Mouse (Mus musculus) lung, adult 2 months (tissue): ENCODE results near the gene Ccdc141.

Source experiments
- CTCF ChIP-seq: fragments of 200-500 bp; IDR thresholded peaks from 2 replicates; pipeline ENCODE4 v1.5.1; 2011; ENCODE audit warnings: mild to moderate bottlenecking, low read length, control low read depth; ENCODE audit not compliant: insufficient read depth
- POLR2A ChIP-seq: fragments of 200-500 bp; IDR thresholded peaks from 2 replicates; pipeline ENCODE4 v1.6.1; 2011; ENCODE audit warnings: low read depth, mild to moderate bottlenecking, control low read depth, low read length, borderline replicate concordance; ENCODE audit errors: extremely low read depth

DNA sequence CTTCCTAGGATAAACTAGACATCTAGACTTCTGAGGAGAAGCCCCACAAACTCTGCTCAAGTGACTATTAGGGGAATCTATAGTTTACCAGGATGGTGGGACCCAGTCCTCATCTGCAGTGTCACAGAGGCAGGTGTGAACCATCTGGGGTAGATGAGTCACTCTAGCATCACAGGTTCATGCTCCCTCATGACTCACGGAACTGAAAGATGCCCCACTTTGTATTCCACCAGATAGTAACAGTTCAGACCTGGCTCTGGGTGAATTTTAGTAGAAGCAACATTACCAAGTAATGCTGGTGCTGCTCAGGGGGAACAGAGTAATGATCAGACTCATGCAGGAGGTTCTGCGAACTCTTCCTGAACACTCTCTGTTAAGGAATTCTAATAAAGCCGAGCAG lies 36.5 kb upstream of the Ccdc141 start:
- TF ChIP-seq CTCF: no peak
- TF ChIP-seq POLR2A: no peak
